Mouse (Mus musculus) left cerebral cortex, postnatal 25 days (tissue): ENCODE measurements around the gene Tdrkh. TPM values are rescaled to one million over a fixed set of nuclear protein-coding genes. Genes with fewer than 3 reads are reported as not detected.

Experiments used
- DNase-seq, 2 experiments: peaks; one replicate each; pipeline ENCODE4 v3.0.0; 2022; ENCODE audit warnings: low spot score in 2 of 2, mixed read lengths in 1 of 2
- intact Hi-C: fragments of 180-260 bp; cut with DNase I; formaldehyde crosslinking; loops from one replicate; pipeline ENCODE4 v1.15.1; 2025
- total RNA-seq, 2 experiments: library from RNA; stranded (reverse); gene quantifications; 2 replicates each; pipeline ENCODE4 v1.2.3; 2021

The Tdrkh gene
- total RNA-seq, result 10 to 100 TPM; 35.1 to 37.9 TPM

DNA sequence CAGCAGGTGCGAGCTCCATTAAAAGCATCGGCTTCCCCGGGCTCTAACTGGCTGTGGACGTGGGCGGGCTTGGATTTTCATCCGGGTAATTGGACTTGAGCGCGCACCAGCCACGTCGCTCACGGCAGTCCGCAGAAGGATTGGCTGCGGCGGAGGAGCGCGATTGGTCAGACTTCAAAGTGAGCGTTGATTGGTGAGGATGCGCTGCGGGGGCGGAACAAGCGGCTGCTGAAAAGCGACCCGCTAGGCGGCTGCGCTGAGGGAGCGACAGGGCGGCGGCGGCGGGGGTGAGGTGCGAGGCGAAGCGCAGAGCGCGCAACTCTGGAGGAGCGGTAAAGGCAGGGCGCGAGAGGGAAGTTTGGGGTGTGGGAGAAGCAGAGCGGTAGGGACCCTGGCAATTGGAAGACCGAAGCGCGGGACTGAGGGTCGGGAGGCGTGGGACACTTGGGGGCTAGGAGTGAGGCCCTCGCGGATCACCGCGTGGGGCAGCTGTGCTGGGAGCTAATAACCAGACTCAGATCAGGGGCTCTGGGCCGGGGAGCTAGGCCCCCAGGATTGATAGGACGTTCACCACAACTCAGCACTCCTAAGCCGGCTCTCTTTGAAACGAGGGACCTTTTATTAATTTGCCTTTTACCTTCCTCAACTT lies at the start of gene Tdrkh:
Gene Tdrkh (plus strand): TSS at position 243 of the 649 bp plus-strand sequence.
- intact Hi-C loops, result loop anchor here (2.0 kb wide), 1 partner anchor 46 kb away; no protein-coding TSS in a partner anchor
- DNase-seq, result peak; percentile 99

DNA sequence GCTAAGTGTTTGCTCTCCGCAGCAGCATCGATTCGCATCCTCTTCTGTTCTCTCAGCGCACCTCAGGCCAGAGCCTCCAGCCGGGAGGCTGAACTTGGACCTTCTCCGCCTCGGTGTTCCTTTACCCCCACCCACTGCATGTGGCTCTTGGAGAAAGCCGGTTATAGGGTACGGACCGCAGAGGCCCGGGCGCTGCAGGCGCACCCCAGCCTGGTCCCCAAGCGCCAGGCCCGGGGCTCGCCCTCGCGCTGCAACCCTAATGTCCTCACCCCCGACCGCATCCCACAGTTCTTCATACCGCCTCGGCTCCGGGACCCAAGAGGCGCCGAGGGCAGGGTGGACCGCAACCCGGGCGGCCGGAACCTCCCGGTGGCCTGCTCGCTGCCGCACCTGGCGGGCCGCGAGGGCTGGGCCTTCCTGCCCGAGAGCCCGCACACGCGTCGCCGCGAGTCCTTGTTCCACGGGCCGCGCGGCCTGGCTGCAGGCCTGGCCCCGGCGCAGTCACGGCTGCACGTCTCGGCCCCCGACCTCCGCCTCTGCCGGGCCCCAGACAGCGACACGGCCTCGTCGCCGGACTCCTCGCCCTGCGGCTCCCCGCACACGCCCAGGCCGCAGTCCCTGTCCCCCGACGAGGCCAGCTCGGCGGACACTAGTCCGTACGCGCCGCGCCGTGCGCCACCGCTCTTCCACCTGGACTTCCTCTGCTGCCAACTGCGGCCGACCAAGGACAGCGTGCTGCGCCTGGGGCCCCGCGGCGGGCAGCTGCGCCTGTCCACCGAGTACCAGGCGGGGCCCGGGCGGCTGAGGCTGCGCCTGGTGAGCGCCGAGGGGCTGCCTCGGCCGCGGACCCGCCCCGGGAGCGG lies 49.6 kb upstream of the Tdrkh start:
- DNase-seq, result peak; percentile 25 to 46
- intact Hi-C loops, result no loop called here

DNA sequence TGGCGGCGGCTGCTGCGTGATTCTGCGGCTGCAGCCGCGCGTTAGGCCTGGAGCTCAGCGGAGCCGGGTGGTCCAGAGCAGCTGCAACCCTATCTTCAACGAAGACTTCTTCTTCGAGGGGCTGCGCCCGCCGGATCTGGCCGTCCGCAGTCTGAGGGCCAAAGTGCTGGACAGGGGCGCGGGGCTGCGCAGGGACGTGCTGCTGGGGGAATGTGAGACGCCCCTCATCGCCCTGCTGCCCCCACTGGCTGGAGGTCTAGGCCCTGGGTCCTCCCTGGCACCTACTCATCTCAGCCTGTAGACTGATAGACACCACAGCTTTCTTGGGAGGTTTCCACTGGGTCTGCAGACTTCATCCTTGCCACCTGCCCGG lies 48.9 kb upstream of the Tdrkh start:
- intact Hi-C loops, result no loop called here
- no peak for DNase-seq

DNA sequence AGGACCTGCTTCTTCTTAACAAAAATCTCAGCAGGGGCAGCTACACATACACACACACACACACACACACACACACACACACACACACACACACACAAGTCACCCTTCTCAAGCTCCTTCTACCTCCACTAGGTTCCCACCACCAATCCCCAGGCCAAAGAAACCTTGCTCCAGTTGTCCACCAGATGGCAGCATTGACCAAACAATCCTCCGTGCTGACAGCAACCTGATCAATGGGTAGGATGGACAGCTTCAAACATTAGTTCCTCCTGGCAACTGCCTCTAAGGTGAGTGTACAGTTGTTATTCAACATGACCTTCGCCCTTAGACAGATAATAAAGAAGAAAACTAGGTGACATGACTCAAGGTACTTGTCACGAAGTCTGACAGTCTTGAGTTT lies 46.3 kb upstream of the Tdrkh start:
- intact Hi-C loops, result loop anchor here (2.0 to 5.0 kb wide), 5 partner anchors 46 to 536 kb away; partner anchors contain the start of genes Mrpl9, Oaz3 and Tdrkh

DNA sequence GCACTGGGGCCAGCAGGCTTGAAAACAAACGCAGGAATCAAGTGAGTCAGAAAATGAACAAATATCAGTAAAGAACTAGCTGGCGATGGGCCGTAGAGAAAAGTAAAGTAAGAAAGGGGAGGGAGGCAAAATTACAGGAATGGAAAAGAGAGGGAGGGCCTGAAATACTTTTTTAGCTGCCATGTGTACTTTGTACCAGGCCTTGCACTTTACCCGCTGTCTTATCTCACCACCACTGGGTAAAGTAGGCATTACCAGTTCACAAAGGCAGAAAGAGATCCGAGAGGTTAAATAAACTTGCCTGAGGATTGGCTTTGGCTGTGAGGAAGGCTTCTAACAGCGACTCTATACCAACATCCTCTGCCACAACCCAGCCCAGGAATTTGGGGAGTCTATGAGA lies 45.6 kb upstream of the Tdrkh start:
- DNase-seq, result no peak
- intact Hi-C loops, result loop anchor here (2.0 to 5.0 kb wide), 5 partner anchors 45 to 535 kb away; partner anchors contain the start of genes Mrpl9, Oaz3 and Tdrkh

More for the DNA sequence above, 46.3 kb upstream of the Tdrkh start:
- DNase-seq, result peak; percentile 83 to 88

DNA sequence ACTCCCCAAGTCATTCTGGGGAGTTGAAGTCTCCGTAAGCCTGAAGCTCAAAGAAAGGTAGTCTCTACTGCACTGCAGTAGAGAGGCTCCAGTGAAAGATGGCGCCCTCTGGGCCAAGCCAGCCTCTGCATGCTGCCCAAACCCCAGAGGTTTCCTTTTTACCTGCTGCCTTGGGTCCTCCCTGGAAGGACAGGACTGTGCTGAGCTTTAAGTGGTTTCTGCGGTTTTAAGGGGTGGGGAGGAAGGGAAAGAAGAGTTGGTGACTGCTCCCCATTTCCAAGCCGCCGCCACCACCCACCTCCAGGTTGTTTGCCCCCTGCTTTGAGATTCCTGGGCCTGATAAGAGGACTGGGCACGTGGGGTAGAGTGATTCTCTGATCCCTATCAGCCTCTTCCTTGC lies 44.4 kb upstream of the Tdrkh start:
- DNase-seq, result no peak
- intact Hi-C loops, result loop anchor here (5.0 kb wide), 3 partner anchors 74 to 234 kb away; partner anchors contain the start of genes Mrpl9 and Oaz3

DNA sequence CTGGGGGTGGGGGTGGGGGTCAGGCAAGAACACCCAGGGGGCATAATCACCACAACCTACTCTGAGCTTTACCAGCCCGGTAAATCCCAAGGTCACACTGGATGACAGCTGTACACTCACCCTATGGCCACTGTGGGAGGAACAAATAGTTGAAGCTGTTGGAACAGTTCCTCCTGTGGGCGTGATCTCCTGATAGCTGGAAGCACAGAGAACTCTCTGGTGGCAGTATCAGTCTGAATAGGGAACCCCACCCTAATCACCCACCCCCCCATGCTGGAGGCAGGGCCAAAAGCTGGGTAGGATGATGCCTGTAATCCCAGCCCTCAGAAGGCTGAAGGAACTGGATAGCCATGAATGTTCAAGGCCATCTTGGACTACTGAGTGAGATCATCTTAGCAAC lies 43.4 kb upstream of the Tdrkh start:
- no peak for DNase-seq
- intact Hi-C loops, result loop anchor here (5.0 kb wide), 3 partner anchors 73 to 233 kb away; partner anchors contain the start of genes Mrpl9 and Oaz3

DNA sequence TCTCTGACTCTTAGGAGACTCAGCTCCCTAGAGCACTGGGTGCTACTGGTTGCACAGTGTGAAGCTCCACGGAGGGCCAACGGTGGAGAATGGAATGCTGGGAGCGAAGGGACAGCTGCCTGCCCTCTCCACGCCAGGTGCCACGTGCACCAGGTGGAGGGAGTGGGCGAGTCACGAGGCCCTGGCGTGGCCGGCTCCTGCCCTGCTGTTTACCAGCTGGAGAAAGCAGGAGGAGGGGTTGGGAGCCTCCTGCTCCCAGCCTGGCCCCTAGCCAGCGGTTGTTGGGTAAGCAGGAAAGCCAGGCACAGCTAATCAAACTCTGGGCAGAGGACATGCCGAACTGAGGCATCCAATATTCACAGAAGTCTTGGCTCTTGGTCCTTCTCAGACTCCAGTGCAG lies 41.4 kb upstream of the Tdrkh start:
- intact Hi-C loops, result no loop called here
- DNase-seq, result no peak

DNA sequence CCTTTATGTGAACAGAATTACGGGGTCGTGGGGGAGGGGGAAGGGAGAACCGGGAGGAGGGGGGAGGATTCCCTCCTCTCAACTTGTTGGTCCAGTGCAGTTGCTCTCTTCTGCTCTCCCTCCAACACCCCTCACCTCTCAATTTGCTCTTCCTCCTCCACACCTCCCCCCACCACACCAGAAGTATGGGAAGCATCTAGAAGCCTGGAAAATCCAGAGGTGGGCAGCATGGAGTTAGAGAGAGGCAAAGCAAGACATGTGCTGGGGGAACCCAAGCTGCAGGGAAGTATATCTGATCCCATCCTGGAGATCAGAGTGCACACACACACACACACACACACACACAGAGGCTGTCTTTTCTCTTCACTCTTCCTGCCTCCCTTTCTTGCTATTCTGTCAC lies 41.0 kb upstream of the Tdrkh start:
- no peak for DNase-seq
- intact Hi-C loops, result no loop called here

DNA sequence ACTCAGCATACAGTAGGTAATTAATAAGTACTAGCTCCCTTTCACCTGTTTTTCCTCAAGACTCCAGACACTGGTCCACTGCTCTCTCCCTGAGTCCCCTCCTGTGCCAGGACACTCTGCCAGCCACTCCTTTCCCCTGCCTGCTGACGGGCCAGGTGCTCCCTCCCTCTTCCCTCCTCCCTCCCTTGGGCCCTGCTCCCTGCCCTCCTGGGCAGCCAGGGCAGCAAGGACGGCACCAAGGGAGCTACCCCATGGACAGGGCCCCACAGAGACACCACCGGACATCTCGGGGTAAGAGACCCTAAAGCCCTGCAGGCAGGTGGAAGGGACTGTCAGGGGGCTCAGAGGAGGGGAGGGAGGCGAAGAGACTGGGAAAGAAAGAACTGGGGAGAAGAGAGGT lies 40.4 kb upstream of the Tdrkh start, which contains the start of gene Rorc:
Gene Rorc (plus strand): TSS at position 154 of the 400 bp plus-strand sequence.
- intact Hi-C loops, result no loop called here
- DNase-seq, result no peak

DNA sequence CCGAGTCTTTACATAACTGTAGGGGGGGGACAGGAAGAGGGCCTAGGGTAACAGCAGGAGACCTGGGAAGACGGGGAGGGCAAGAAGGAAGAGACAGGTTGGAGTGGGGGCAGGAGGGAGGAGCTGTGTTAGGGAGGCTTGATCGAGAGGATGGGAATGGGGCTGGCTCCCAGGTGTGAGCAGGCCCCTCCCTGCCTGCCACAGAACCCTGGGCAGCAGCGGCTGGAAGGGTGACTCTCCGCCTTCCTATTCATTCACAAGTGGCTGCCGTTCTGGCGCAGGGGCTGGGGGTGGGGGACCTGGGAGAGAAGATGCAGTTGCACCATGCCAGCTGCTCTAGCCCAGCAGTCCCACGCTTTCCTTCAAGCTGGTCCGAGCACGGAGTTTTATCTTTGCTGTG lies 40.0 kb upstream of the Tdrkh start:
- DNase-seq, result peak in 1 of 2 experiments; percentile 26
- intact Hi-C loops, result no loop called here

DNA sequence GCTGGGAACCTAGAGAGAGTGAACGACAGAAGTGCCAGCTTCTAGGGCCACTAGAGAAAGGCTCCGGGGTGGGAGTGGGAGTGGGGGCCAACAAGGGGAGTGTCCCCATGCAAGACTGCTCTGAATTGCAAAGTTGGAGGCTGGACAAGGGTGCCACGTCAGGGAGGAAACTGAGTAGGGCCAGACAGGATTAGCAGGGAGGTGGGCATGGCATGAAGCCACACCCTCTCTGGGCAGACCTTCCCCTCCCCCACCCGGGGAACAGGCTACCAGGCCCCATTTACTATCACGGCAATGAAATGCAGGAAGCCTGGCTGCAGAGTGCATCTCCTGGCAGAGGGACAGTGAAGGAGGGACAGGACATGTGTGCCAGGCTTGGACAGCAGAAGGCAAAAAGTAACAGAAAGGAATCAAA lies 39.5 kb upstream of the Tdrkh start:
- intact Hi-C loops, result no loop called here
- DNase-seq, result no peak

DNA sequence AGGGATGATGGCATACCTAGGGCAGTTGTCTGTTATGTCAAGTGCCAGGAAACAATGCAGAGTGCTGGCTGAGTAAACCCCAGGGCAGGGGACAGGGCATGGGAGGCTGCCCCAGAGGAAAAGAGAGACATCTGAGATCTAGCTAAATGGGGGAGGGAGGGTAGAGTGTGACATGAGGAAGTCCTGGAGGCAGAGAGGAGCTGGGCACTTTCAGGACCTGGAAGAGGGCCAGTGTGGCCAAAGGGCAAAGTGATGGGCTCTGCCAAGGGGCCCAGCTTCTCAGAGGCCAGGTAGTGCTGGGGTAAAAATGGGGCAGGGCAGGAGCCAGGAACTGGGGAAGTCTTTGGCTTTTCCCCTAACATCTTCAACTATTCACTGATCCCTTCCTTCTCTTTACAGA lies 38.4 kb upstream of the Tdrkh start:
- no peak for DNase-seq
- intact Hi-C loops, result no loop called here

DNA sequence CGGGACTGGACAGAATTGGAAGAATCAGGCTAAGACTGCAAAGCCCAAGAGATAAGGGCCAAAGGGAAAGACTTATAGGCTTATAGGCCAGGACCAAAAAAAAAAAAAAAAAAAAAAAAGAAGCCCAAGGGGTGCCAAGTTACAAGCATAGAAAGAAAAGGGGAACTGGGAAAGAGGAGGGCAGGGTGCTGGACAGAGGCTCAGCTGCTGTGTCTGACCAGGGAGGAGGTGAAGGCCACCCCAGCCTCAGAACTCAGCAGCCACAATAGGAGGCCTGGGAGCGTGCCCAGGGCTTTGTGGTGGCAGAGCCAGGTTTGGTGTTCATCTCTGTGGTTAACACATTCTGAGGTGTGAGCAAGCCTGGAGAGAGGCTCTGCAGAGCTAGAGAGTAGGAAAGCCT lies 37.9 kb upstream of the Tdrkh start:
- intact Hi-C loops, result no loop called here
- DNase-seq, result no peak

DNA sequence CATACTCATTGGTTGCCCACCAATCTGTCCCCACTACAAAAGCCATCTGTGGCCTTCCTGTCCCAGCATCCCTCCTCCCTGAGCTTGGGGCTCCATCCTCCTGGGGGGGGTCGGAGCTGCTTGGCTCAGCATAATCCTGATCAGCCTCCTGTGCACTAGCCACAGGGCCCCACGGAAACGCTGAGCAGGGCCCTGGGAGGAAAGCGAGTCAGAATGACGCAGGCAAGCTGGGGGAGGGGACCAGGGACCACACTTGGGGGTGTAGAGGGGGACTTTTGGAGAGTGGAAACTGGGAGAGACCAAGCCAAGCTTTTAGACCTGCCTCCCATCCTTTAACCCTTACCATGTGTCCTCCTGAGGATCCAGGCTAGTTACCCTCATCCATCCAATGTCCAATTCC lies 37.2 kb upstream of the Tdrkh start:
- DNase-seq, result no peak
- intact Hi-C loops, result no loop called here

DNA sequence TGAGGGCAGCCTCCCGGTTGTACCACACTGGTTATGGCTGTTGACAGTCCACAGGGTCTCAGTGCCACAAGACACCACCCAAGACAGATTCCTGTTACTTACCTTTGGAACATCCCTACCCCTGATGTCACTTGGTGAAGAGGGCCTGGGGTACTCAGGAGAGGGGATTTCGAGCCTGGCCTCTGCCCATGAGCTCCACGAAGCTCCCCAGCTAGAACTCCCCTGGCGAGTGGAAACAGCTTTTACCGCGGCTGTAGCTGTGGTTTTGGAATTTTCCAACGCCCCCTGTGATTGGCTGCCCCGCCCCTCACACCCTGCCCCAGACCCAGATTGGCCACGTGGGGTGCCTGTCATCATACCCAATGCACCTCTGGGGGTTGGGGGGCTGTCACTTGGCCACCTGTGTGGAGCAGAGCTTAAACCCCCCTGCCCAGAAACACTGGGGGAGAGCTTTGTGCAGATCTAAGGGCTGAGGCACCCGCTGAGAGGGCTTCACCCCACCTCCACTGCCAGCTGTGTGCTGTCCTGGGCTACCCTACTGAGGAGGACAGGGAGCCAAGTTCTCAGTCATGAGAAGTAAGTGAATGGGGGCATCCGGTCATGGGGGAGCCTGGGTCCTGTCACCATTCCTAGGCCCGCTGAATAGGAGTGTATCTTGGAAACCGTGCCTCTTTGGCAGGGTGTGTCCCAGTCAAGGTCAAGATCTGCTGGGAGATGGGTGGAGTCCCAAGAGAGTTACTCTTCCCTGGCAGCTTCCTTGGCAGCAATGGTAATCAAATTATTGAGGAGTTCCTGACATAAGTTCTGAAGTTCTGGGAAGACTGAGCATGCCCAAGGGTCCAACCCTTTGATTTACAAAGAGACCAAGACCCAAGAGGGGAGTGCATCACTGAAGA lies 35.8 kb upstream of the Tdrkh start:
- intact Hi-C loops, result no loop called here

DNA sequence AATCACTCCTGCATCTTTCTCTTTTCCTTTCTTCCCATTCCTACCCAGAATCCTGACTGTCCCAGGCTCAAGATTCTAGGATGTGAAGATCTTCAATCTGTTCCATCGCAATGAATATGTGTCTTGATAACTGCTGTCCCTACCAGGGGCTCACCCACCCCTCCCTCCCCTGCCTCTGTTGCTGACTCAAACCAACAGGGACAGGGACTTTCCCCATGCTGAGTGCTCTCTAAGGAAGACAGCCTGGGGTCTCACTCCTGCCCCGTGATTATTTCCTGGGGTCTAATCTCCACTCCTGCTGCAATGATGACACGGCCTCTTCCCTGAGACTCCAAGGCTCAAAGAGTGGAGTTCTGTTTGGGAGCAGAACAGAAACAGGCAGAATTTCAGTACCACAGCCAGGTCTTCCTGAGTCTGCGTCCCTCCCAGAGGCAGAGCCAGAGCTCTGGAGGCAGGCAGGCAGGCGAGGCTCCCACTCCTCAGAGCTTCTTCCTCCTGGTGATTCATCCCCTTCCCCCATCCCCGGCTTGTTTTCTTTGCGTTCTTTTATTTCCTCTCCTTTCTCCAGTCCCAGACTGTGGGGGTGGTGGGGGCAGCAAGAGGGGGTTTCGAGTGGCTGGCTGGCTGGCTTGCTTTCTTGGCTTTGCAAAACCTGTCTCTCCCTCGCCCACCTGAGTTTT lies 33.1 kb upstream of the Tdrkh start:
- DNase-seq, result peak in 1 of 2 experiments; percentile 61
- intact Hi-C loops, result no loop called here

More for the DNA sequence above, 35.8 kb upstream of the Tdrkh start:
- DNase-seq, result no peak

DNA sequence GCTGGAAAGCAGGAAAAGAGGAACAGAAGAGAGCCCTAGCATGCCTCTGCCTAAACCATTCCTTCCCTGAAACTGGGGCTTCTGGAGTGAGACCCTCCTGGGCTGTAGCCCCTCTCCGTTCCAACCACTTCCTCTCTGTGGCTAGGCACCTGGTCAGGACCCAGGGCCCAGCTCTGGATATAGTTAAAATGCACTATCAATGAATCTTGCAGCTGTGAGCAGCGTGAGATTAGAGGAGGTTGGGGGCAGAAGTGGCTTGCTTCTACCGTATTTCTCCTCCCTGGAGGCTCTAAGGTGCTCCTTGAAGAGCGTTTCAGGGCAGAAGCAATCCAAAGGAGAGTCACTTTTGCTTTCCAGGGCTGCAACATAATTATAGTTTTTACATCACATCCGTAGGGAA lies 30.8 kb upstream of the Tdrkh start:
- no peak for DNase-seq
- intact Hi-C loops, result no loop called here

DNA sequence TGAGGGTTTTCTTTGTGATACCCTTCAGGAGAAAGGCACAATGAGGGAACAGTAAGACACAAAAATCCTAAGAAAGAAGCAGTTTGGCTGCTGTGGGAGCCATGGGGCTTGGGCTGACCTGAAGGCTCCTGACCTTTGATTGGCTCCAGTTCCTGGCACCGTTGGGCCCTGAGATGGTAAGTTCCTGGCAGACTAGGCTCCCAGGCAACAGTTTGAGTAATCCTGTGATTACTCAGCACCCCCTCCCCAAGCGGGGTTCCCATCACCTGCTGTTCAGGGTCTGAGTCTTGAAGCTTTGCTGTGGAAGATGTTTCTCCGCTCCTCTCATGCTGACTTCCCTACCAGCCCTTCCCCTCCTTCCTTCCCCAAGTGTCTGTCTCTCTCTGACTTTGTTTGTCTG lies 29.6 kb upstream of the Tdrkh start:
- intact Hi-C loops, result no loop called here

More for the DNA sequence above, 29.6 kb upstream of the Tdrkh start:
- no peak for DNase-seq
